Mouse (Mus musculus): ENCODE data around the gene Hyal1. TPM values are rescaled to one million over a fixed set of nuclear protein-coding genes. Genes with fewer than 3 reads are reported as not detected.

The Hyal1 gene
- polyA plus RNA-seq, 1 experiment from 2014 or later = 6.4 TPM

GRCm38 (mm10) chr9:107617461-107617860 is 40.7 kb downstream of the Hyal1 start:
- no peaks in the 10 kb centered on the region for H3K27me3 ChIP-seq (replicated peaks; ENCODE audit: control insufficient read depth, insufficient read depth, low read length)
- peaks cover 7% of the 10 kb centered on the region for H3K4me1 ChIP-seq (ENCODE audit: control insufficient read depth, insufficient read depth, low read depth, low read length)
- H3K36me3 ChIP-seq (ENCODE audit: control insufficient read depth, insufficient read depth, low read length) = peaks cover 33% of the 10 kb centered on the region
- H3K9me3 ChIP-seq (ENCODE audit: control insufficient read depth, low read length) = no peaks in the 10 kb centered on the region
- no peak for ATAC-seq
- H3K4me3 ChIP-seq (ENCODE audit: low read length) = no peak overlapping the region
- 81% methylated on average over 2 of the region's 2 CpGs for WGBS
- no peak overlapping the region for H3K4me2 ChIP-seq (ENCODE audit: low read length)
- H3K9ac ChIP-seq (ENCODE audit: low read depth, low read length) = no peak overlapping the region
- H3K27ac ChIP-seq (ENCODE audit: low read depth, low read length) = no peak overlapping the region

GRCm38 (mm10) chr9:107618098-107618497 is 41.4 kb downstream of the Hyal1 start:
- Histone ChIP-seq H3K36me3 (ENCODE audit: control insufficient read depth, insufficient read depth, low read length) (peaks cover 33% of the 10 kb centered on the region), H3K4me3 (ENCODE audit: low read length) (no peak overlapping the region), H3K4me2 (ENCODE audit: low read length) (no peak overlapping the region), H3K27ac (ENCODE audit: low read depth, low read length) (peak overlapping the region; percentile 65), H3K4me1 (ENCODE audit: control insufficient read depth, insufficient read depth, low read depth, low read length) (peaks cover 7% of the 10 kb centered on the region), H3K9ac (ENCODE audit: low read depth, low read length) (no peak overlapping the region), H3K9me3 (ENCODE audit: control insufficient read depth, low read length) (no peaks in the 10 kb centered on the region), H3K27me3 (replicated peaks; ENCODE audit: control insufficient read depth, insufficient read depth, low read length) (no peaks in the 10 kb centered on the region)
- no peak for ATAC-seq
- 88% methylated on average over 6 of the region's 6 CpGs for WGBS

- 0 out of 2 replicates have a peak, but pooled peaks have one; percentile 18 for ATAC-seq
Observed at GRCm38 (mm10) chr9:107618778-107619545, 42.2 kb downstream of the Hyal1 start.

GRCm38 (mm10) chr9:107619546-107619879 is 42.8 kb downstream of the Hyal1 start:
- 0 out of 2 replicates have a peak overlapping the region, but pooled peaks have one; percentile 6 for H3K9ac ChIP-seq (ENCODE audit: low read depth, low read length)
- no peak for ATAC-seq
- H3K27ac ChIP-seq (ENCODE audit: low read depth, low read length) = peak overlapping the region; percentile 60
- no peak overlapping the region for H3K4me3 ChIP-seq (ENCODE audit: low read length)
- WGBS = 67% methylated on average over 13 of the region's 13 CpGs
- H3K9me3 ChIP-seq (ENCODE audit: control insufficient read depth, low read length) = no peaks in the 10 kb centered on the region
- H3K4me1 ChIP-seq (ENCODE audit: control insufficient read depth, insufficient read depth, low read depth, low read length) = peaks cover 7% of the 10 kb centered on the region
- H3K27me3 ChIP-seq (replicated peaks; ENCODE audit: control insufficient read depth, insufficient read depth, low read length) = no peaks in the 10 kb centered on the region
- H3K36me3 ChIP-seq (ENCODE audit: control insufficient read depth, insufficient read depth, low read length) = peaks cover 30% of the 10 kb centered on the region
- no peak overlapping the region for H3K4me2 ChIP-seq (ENCODE audit: low read length)

More at GRCm38 (mm10) chr9:107618778-107619545, 42.2 kb downstream of the Hyal1 start:
- Histone ChIP-seq H3K4me2 (ENCODE audit: low read length) (no peak overlapping the region), H3K4me1 (ENCODE audit: control insufficient read depth, insufficient read depth, low read depth, low read length) (peaks cover 7% of the 10 kb centered on the region), H3K9me3 (ENCODE audit: control insufficient read depth, low read length) (no peaks in the 10 kb centered on the region), H3K9ac (ENCODE audit: low read depth, low read length) (peak overlapping the region; percentile 11; the same call in 1 of the 2 replicates), H3K27me3 (replicated peaks; ENCODE audit: control insufficient read depth, insufficient read depth, low read length) (no peaks in the 10 kb centered on the region), H3K27ac (ENCODE audit: low read depth, low read length) (peak overlapping the region; percentile 65), H3K4me3 (ENCODE audit: low read length) (no peak overlapping the region), H3K36me3 (ENCODE audit: control insufficient read depth, insufficient read depth, low read length) (peaks cover 32% of the 10 kb centered on the region)
- 43% methylated on average over 13 of the region's 13 CpGs for WGBS

GRCm38 (mm10) chr9:107620954-107621353 is 44.2 kb downstream of the Hyal1 start:
- H3K27me3 ChIP-seq (replicated peaks; ENCODE audit: control insufficient read depth, insufficient read depth, low read length) = no peaks in the 10 kb centered on the region
- ATAC-seq = no peak
- H3K27ac ChIP-seq (ENCODE audit: low read depth, low read length) = no peak overlapping the region
- H3K9me3 ChIP-seq (ENCODE audit: control insufficient read depth, low read length) = no peaks in the 10 kb centered on the region
- no peak overlapping the region for H3K4me3 ChIP-seq (ENCODE audit: low read length)
- H3K9ac ChIP-seq (ENCODE audit: low read depth, low read length) = no peak overlapping the region
- no peak overlapping the region for H3K4me2 ChIP-seq (ENCODE audit: low read length)
- H3K36me3 ChIP-seq (ENCODE audit: control insufficient read depth, insufficient read depth, low read length) = peaks cover 20% of the 10 kb centered on the region
- peaks cover 14% of the 10 kb centered on the region for H3K4me1 ChIP-seq (ENCODE audit: control insufficient read depth, insufficient read depth, low read depth, low read length)

- Histone ChIP-seq H3K4me1 (ENCODE audit: control insufficient read depth, insufficient read depth, low read depth, low read length) (peaks cover 42% of the 10 kb centered on the region), H3K27ac (ENCODE audit: low read depth, low read length) (0 out of 2 replicates have a peak overlapping the region, but pooled peaks have one; percentile 0), H3K27me3 (replicated peaks; ENCODE audit: control insufficient read depth, insufficient read depth, low read length) (no peaks in the 10 kb centered on the region), H3K9me3 (ENCODE audit: control insufficient read depth, low read length) (no peaks in the 10 kb centered on the region), H3K4me2 (ENCODE audit: low read length) (no peak overlapping the region), H3K4me3 (ENCODE audit: low read length) (no peak overlapping the region), H3K9ac (ENCODE audit: low read depth, low read length) (no peak overlapping the region), H3K36me3 (ENCODE audit: control insufficient read depth, insufficient read depth, low read length) (peaks cover 8% of the 10 kb centered on the region; the same call in 1 of the 2 replicates)
- no peak for ATAC-seq
- 60% methylated on average over 5 of the region's 5 CpGs for WGBS
Observed at GRCm38 (mm10) chr9:107624539-107624938, 47.8 kb downstream of the Hyal1 start.

- 70% methylated on average over 3 of the region's 3 CpGs for WGBS
- H3K4me1 ChIP-seq (ENCODE audit: control insufficient read depth, insufficient read depth, low read depth, low read length) = peaks cover 46% of the 10 kb centered on the region
- no peak overlapping the region for H3K9ac ChIP-seq (ENCODE audit: low read depth, low read length)
- H3K4me3 ChIP-seq (ENCODE audit: low read length) = no peak overlapping the region
- H3K4me2 ChIP-seq (ENCODE audit: low read length) = no peak overlapping the region
- H3K27me3 ChIP-seq (replicated peaks; ENCODE audit: control insufficient read depth, insufficient read depth, low read length) = no peaks in the 10 kb centered on the region
- H3K9me3 ChIP-seq (ENCODE audit: control insufficient read depth, low read length) = no peaks in the 10 kb centered on the region
- ATAC-seq = no peak
- 0 out of 2 replicates have a peak overlapping the region, but pooled peaks have one; percentile 25 for H3K27ac ChIP-seq (ENCODE audit: low read depth, low read length)
- H3K36me3 ChIP-seq (ENCODE audit: control insufficient read depth, insufficient read depth, low read length) = peaks cover 4% of the 10 kb centered on the region; the same call in 1 of the 2 replicates
Observed at GRCm38 (mm10) chr9:107624951-107625350, 48.2 kb downstream of the Hyal1 start.

- no peak overlapping the region for H3K4me3 ChIP-seq (ENCODE audit: low read length)
- no peaks in the 10 kb centered on the region for H3K9me3 ChIP-seq (ENCODE audit: control insufficient read depth, low read length)
- H3K27me3 ChIP-seq (replicated peaks; ENCODE audit: control insufficient read depth, insufficient read depth, low read length) = no peaks in the 10 kb centered on the region
- H3K9ac ChIP-seq (ENCODE audit: low read depth, low read length) = no peak overlapping the region
- no peak overlapping the region for H3K4me2 ChIP-seq (ENCODE audit: low read length)
- WGBS = 85% methylated on average over 12 of the region's 12 CpGs
- H3K4me1 ChIP-seq (ENCODE audit: control insufficient read depth, insufficient read depth, low read depth, low read length) = peaks cover 52% of the 10 kb centered on the region
- H3K27ac ChIP-seq (ENCODE audit: low read depth, low read length) = peak overlapping the region; percentile 90
- H3K36me3 ChIP-seq (ENCODE audit: control insufficient read depth, insufficient read depth, low read length) = 0 out of 2 replicates have a peak, but pooled peaks cover 3% of the 10 kb centered on the region
- ATAC-seq = no peak
Observed at GRCm38 (mm10) chr9:107625351-107626128, 48.8 kb downstream of the Hyal1 start.

Measured in hindbrain, embryonic 16.5 days (tissue).